Comparison of ENCODE assay signal across 8 mouse cellular contexts in genomic region chr14:55724411-55724871, GRCm38 (mm10). TPM values are rescaled to one million over a fixed set of nuclear protein-coding genes. Genes with fewer than 3 reads are reported as not detected.
DNase-seq lines count a peak whose midpoint lies in the region; ATAC-seq and TF ChIP-seq lines count a peak whose summit lies in the region.
"Had no signal": no experiment of that assay in that cellular context is flagged by ENCODE, and none has a peak within 500 bp of the region (broad histone marks: within the 10 kb centered on the region; RNA-seq: fewer than 3 reads in every experiment).

No protein-coding gene starts in this region.

- H3K9me3 ChIP-seq in G1E (replicated peaks): no peaks in the 10 kb centered on the region
- H3K9me3 ChIP-seq in midbrain, embryonic 11.5 days (ENCODE audit: control insufficient read depth, low read length): no peaks in the 10 kb centered on the region

- no peak overlapping the region for H3K4me3 ChIP-seq in G1E (ENCODE audit: low read depth, low read length)
- no peak overlapping the region; the same call in 1 of the 2 replicates for H3K4me3 ChIP-seq in spleen, adult 2 months (ENCODE audit: extremely low read depth, insufficient read depth, insufficient read length)
- H3K4me3 ChIP-seq in midbrain, embryonic 11.5 days (ENCODE audit: low read depth, low read length): no peak overlapping the region

- TF ChIP-seq POLR2A in spleen, adult 2 months (IDR thresholded peaks at IDR 0.05; ENCODE audit: low read depth, low read length): no peak

- H3K9ac ChIP-seq in midbrain, embryonic 11.5 days (ENCODE audit: low read length): no peak overlapping the region

- H3K27ac ChIP-seq in spleen, adult 2 months (ENCODE audit: insufficient read depth, low read length): peak overlapping the region; percentile 88
- H3K27ac ChIP-seq in midbrain, embryonic 11.5 days (ENCODE audit: low read depth, low read length): no peak overlapping the region

- peaks cover 78% of the 10 kb centered on the region for H3K4me1 ChIP-seq in G1E (ENCODE audit: insufficient read depth, low read depth, low read length)
- H3K4me1 ChIP-seq in spleen, adult 2 months (ENCODE audit: control insufficient read depth, insufficient read depth, insufficient read length): peaks cover 15% of the 10 kb centered on the region; the same call in 1 of the 2 replicates
- 0 out of 2 replicates have a peak, but pooled peaks cover 3% of the 10 kb centered on the region for H3K4me1 ChIP-seq in midbrain, embryonic 11.5 days (ENCODE audit: control insufficient read depth, insufficient read depth, low read length)

- 4% methylated on average over 8 of the region's 8 CpGs for WGBS in spleen, adult 2 months
- WGBS in midbrain, embryonic 11.5 days: 74% methylated on average over 8 of the region's 8 CpGs

- DNase-seq in G1E (ENCODE audit: low spot score): peak; percentile 46
- peak; percentile 44 for DNase-seq in adrenal gland, postnatal 25 days
- peak; percentile 26 for DNase-seq in kidney, postnatal 14 days
- DNase-seq in spleen, adult 2 months (ENCODE audit: low read depth in 1 of 2, low spot score in 2 of 2): peak; percentile 59 to 90
- no peak for DNase-seq in right cerebral cortex, postnatal 14 days
- DNase-seq in embryo, embryonic 9.5 days (ENCODE audit: extremely low spot score): no peak
- DNase-seq in midbrain, embryonic 11.5 days (ENCODE audit: low spot score, missing footprints): no peak

- peak; percentile 63 for ATAC-seq in G1E (ENCODE audit: extremely low read depth, insufficient number of reproducible peaks, low FRiP score, poor library complexity, severe bottlenecking)
- ATAC-seq in midbrain, embryonic 11.5 days (ENCODE audit: low FRiP score): no peak

- no peak for TF ChIP-seq CTCF in G1E (IDR thresholded peaks at IDR 0.05; ENCODE audit: low read depth, low read length)
- no peak for TF ChIP-seq CTCF in spleen, adult 2 months (IDR thresholded peaks at IDR 0.05; ENCODE audit: extremely low read depth, insufficient read depth, insufficient read length, insufficient replicate concordance)

- H3K36me3 ChIP-seq in G1E (replicated peaks): peaks cover 18% of the 10 kb centered on the region
- peaks cover 3% of the 10 kb centered on the region; the same call in 1 of the 2 replicates for H3K36me3 ChIP-seq in spleen, adult 2 months (ENCODE audit: control insufficient read depth, insufficient read depth, low read length)
- H3K36me3 ChIP-seq in midbrain, embryonic 11.5 days (ENCODE audit: control insufficient read depth, insufficient read depth, low read length): no peaks in the 10 kb centered on the region

- H3K27me3 ChIP-seq in G1E (ENCODE audit: insufficient read depth, low read length): peaks cover 15% of the 10 kb centered on the region
- H3K27me3 ChIP-seq in spleen, adult 2 months (ENCODE audit: control insufficient read depth, insufficient read depth, low read length): no peaks in the 10 kb centered on the region
- H3K27me3 ChIP-seq in midbrain, embryonic 11.5 days (ENCODE audit: control insufficient read depth, insufficient read depth, low read length): no peaks in the 10 kb centered on the region

- H3K4me2 ChIP-seq in midbrain, embryonic 11.5 days: no peak overlapping the region

RNA-seq across cellular contexts. Expression of gene Rabggta, which starts 2.4 kb away (rescaled TPM):
- total RNA-seq in G1E (2014; fragmentation: Nextera tagmentation) (11.9 and 12.4 TPM in 2 replicates), G1E (2017) (15.2 and 17.3 TPM in 2 replicates)
- polyA plus RNA-seq in G1E (2012): 19.3 and 27.6 TPM in 2 replicates
- 23.7 and 28.1 TPM in 2 replicates for total RNA-seq in adrenal gland, postnatal 25 days (2021)
- 47.3 and 62.6 TPM in 2 replicates for polyA plus RNA-seq in spleen, adult 2 months (2012; rRNA removed)
- 22.0 TPM in 2 replicates for polyA plus RNA-seq in midbrain, embryonic 11.5 days (2014; fragmentation: Nextera tagmentation; extraction: Ambion mirVana)

RNA-seq across cellular contexts. Expression of gene Tgm1, which starts 10.7 kb away (rescaled TPM):
- total RNA-seq in G1E (2014; fragmentation: Nextera tagmentation) (10.5 and 11.5 TPM in 2 replicates), G1E (2017) (11.7 and 13.1 TPM in 2 replicates)
- polyA plus RNA-seq in G1E (2012): 26.6 and 31.1 TPM in 2 replicates
- total RNA-seq in adrenal gland, postnatal 25 days (2021): not detected in 2 replicates
- polyA plus RNA-seq in spleen, adult 2 months (2012; rRNA removed): 23.3 and 33.9 TPM in 2 replicates
- polyA plus RNA-seq in midbrain, embryonic 11.5 days (2014; fragmentation: Nextera tagmentation; extraction: Ambion mirVana): 0.27 and 0.59 TPM in 2 replicates

RNA-seq across cellular contexts. Expression of gene Dhrs1, which starts 21.0 kb away (rescaled TPM):
- 67.7 and 86.7 TPM in 2 replicates for total RNA-seq in G1E (2014; fragmentation: Nextera tagmentation)
- 39.3 and 57.2 TPM in 2 replicates for total RNA-seq in G1E (2017)
- 4.2 and 6.5 TPM in 2 replicates for polyA plus RNA-seq in G1E (2012)
- 75.8 and 77.4 TPM in 2 replicates for total RNA-seq in adrenal gland, postnatal 25 days (2021)
- 62.7 and 86.6 TPM in 2 replicates for polyA plus RNA-seq in spleen, adult 2 months (2012; rRNA removed)
- polyA plus RNA-seq in midbrain, embryonic 11.5 days (2014; fragmentation: Nextera tagmentation; extraction: Ambion mirVana): 69.5 and 70.5 TPM in 2 replicates

RNA-seq across cellular contexts. Expression of gene Nop9, which starts 21.1 kb away (rescaled TPM):
- total RNA-seq in G1E (2014; fragmentation: Nextera tagmentation) (23.0 and 32.6 TPM in 2 replicates), G1E (2017) (22.3 and 23.5 TPM in 2 replicates)
- 45.5 and 56.5 TPM in 2 replicates for polyA plus RNA-seq in G1E (2012)
- 20.9 and 24.4 TPM in 2 replicates for total RNA-seq in adrenal gland, postnatal 25 days (2021)
- polyA plus RNA-seq in spleen, adult 2 months (2012; rRNA removed): 15.1 and 17.2 TPM in 2 replicates
- polyA plus RNA-seq in midbrain, embryonic 11.5 days (2014; fragmentation: Nextera tagmentation; extraction: Ambion mirVana): 46.2 and 47.4 TPM in 2 replicates

RNA-seq across cellular contexts. Expression of gene Cideb, which starts 33.8 kb away (rescaled TPM):
- total RNA-seq in G1E (2014; fragmentation: Nextera tagmentation) (not detected in 2 replicates), G1E (2017) (0.38 TPM in 1 of 2 replicates, not detected in the other)
- polyA plus RNA-seq in G1E (2012): not detected in 2 replicates
- 0.79 and 2.9 TPM in 2 replicates for total RNA-seq in adrenal gland, postnatal 25 days (2021)
- polyA plus RNA-seq in spleen, adult 2 months (2012; rRNA removed): 0.33 and 0.46 TPM in 2 replicates
- 0.18 and 0.22 TPM in 2 replicates for polyA plus RNA-seq in midbrain, embryonic 11.5 days (2014; fragmentation: Nextera tagmentation; extraction: Ambion mirVana)
- polyA plus RNA-seq: neural tube, embryonic 14.5 days had no signal

Comparison
In these comparisons a context has a peak if more than half of its experiments do, and no peak if none do; other contexts are left out.
1. DNase-seq: peak in G1E (single experiment), adrenal gland, postnatal 25 days (single experiment), kidney, postnatal 14 days (single experiment) and spleen, adult 2 months (2 of 2); none in right cerebral cortex, postnatal 14 days (single experiment), embryo, embryonic 9.5 days (single experiment) and midbrain, embryonic 11.5 days (single experiment).
2. RNA of gene Tgm1, which starts 10.7 kb away (polyA plus RNA-seq): 23.3 to 33.9 TPM in spleen, adult 2 months and 26.6 to 31.1 TPM in G1E; 0.27 to 0.59 TPM in midbrain, embryonic 11.5 days; every median in the first group is over 10 times any median in the second.